Mouse (Mus musculus) neural tube, embryonic 15.5 days (tissue): ENCODE results near the gene Nppa. TPM values are rescaled to one million over a fixed set of nuclear protein-coding genes. Genes with fewer than 3 reads are reported as not detected.

Experiments used
- ATAC-seq: fragments of 200-750 bp; cut with Nextera tagmentation; 2 replicates; pipeline ENCODE4 v1.8.0; 2017; ENCODE audit warnings: mild to moderate bottlenecking, moderate TSS enrichment, moderate library complexity; ENCODE audit not compliant: low FRiP score
- H3K27ac ChIP-seq: fragments of 300-500 bp; sonication (generic); replicated peaks from 2 replicates; pipeline ENCODE4 v1.5.1; 2015; ENCODE audit warnings: mild to moderate bottlenecking, inconsistent platforms
- H3K27me3 ChIP-seq: fragments of 300-500 bp; sonication (generic); replicated peaks from 2 replicates; pipeline ENCODE4 v1.6.1; 2015; ENCODE audit warnings: inconsistent platforms
- H3K36me3 ChIP-seq: fragments of 300-500 bp; sonication (generic); 2 replicates; pipeline ENCODE4 v1.6.1; 2015; ENCODE audit warnings: inconsistent platforms
- H3K4me1 ChIP-seq: fragments of 300-500 bp; sonication (generic); 2 replicates; pipeline ENCODE4 v1.6.1; 2015; ENCODE audit warnings: inconsistent platforms
- H3K4me2 ChIP-seq: fragments of 300-500 bp; sonication (generic); 2 replicates; pipeline ENCODE4 v1.6.1; 2015; ENCODE audit warnings: inconsistent platforms, mild to moderate bottlenecking, moderate library complexity
- H3K4me3 ChIP-seq: fragments of 300-500 bp; sonication (generic); replicated peaks from 2 replicates; pipeline ENCODE4 v1.5.1; 2015; ENCODE audit warnings: mild to moderate bottlenecking, inconsistent platforms
- H3K9ac ChIP-seq: fragments of 300-500 bp; sonication (generic); replicated peaks from 2 replicates; pipeline ENCODE4 v1.6.1; 2015; ENCODE audit warnings: mild to moderate bottlenecking, inconsistent platforms
- H3K9me3 ChIP-seq: fragments of 300-500 bp; sonication (generic); replicated peaks from 2 replicates; pipeline ENCODE4 v1.6.1; 2016; ENCODE audit warnings: inconsistent platforms
- WGBS: fragments of 180-500 bp; shearing (Covaris S2); methylation state at CpG from one replicate; pipeline ENCODE4 v1.1.7; 2015; ENCODE audit warnings: mixed read lengths; 5-methylcytosine and 5-hydroxymethylcytosine counted together
- polyA plus RNA-seq: library from polyadenylated mRNA; unstranded; fragments of >200 nt; fragmentation: Nextera tagmentation; extraction: Ambion mirVana; gene quantifications from 2 replicates; pipeline ENCODE4 v1.2.1, GENCODE M21; 2015

The Nppa gene
- polyA plus RNA-seq: 1.6 and 1.7 TPM in 2 replicates

- peak within 1 kb of the TSS; percentile 19; the same call in 1 of the 2 replicates for H3K27ac ChIP-seq
- 26% methylated on average over 12 of the region's 12 CpGs for WGBS
- peak within 1 kb of the TSS; percentile 13 for H3K4me2 ChIP-seq
- ATAC-seq: peak; percentile 48; the same call in 1 of the 2 replicates
- peaks cover 22% of the 10 kb centered on the region for H3K36me3 ChIP-seq
- H3K9ac ChIP-seq: peak within 1 kb of the TSS; percentile 8; the same call in 1 of the 2 replicates
- peaks cover 27% of the 10 kb centered on the region for H3K4me1 ChIP-seq
- H3K9me3 ChIP-seq: no peaks in the 10 kb centered on the region
- H3K27me3 ChIP-seq: no peaks in the 10 kb centered on the region
- H3K4me3 ChIP-seq: no peak within 1 kb of the TSS
These were observed at the start of gene Nppa for GRCm38 (mm10) chr4:148000202-148000772. Gene Nppa (plus strand): TSS chr4:148000722.

GRCm38 (mm10) chr4:147953590-147953989, 46.9 kb upstream of the Nppa start:
- 6% methylated on average over 4 of the region's 4 CpGs for WGBS
- H3K4me3 ChIP-seq: no peak overlapping the region
- H3K36me3 ChIP-seq: peaks cover 8% of the 10 kb centered on the region
- H3K9me3 ChIP-seq: no peaks in the 10 kb centered on the region
- ATAC-seq: 0 out of 2 replicates have a peak, but pooled peaks have one; percentile 41
- H3K4me1 ChIP-seq: no peaks in the 10 kb centered on the region
- no peaks in the 10 kb centered on the region for H3K27me3 ChIP-seq
- no peak overlapping the region for H3K4me2 ChIP-seq
- H3K9ac ChIP-seq: no peak overlapping the region
- no peak overlapping the region for H3K27ac ChIP-seq

GRCm38 (mm10) chr4:147957141-147957540, 43.4 kb upstream of the Nppa start:
- H3K4me3 ChIP-seq: no peak overlapping the region
- H3K9me3 ChIP-seq: no peaks in the 10 kb centered on the region
- 43% methylated on average over 11 of the region's 11 CpGs for WGBS
- H3K4me2 ChIP-seq: no peak overlapping the region
- ATAC-seq: no peak
- no peaks in the 10 kb centered on the region for H3K36me3 ChIP-seq
- no peak overlapping the region for H3K9ac ChIP-seq
- H3K27ac ChIP-seq: no peak overlapping the region
- H3K4me1 ChIP-seq: no peaks in the 10 kb centered on the region
- H3K27me3 ChIP-seq: no peaks in the 10 kb centered on the region; the same call in 1 of the 2 replicates

- Histone ChIP-seq H3K27ac (no peak overlapping the region), H3K9me3 (no peaks in the 10 kb centered on the region), H3K9ac (no peak overlapping the region), H3K4me1 (no peaks in the 10 kb centered on the region), H3K4me2 (no peak overlapping the region), H3K4me3 (no peak overlapping the region), H3K27me3 (no peaks in the 10 kb centered on the region; the same call in 1 of the 2 replicates), H3K36me3 (no peaks in the 10 kb centered on the region)
- ATAC-seq: peak; percentile 38
- 42% methylated on average over 6 of the region's 6 CpGs for WGBS
These were observed 40.4 kb upstream of the Nppa start for GRCm38 (mm10) chr4:147959881-147960831.

GRCm38 (mm10) chr4:147962781-147963180, 37.7 kb upstream of the Nppa start:
- Histone ChIP-seq H3K4me1 (no peaks in the 10 kb centered on the region), H3K4me3 (no peak overlapping the region), H3K27me3 (no peaks in the 10 kb centered on the region; the same call in 1 of the 2 replicates), H3K9ac (no peak overlapping the region), H3K36me3 (no peaks in the 10 kb centered on the region), H3K4me2 (no peak overlapping the region), H3K9me3 (no peaks in the 10 kb centered on the region), H3K27ac (no peak overlapping the region)
- WGBS: 57% methylated on average over 6 of the region's 6 CpGs
- no peak for ATAC-seq

GRCm38 (mm10) chr4:147963623-147964022, 36.9 kb upstream of the Nppa start:
- Histone ChIP-seq H3K4me2 (no peak overlapping the region), H3K4me3 (no peak overlapping the region), H3K4me1 (no peaks in the 10 kb centered on the region), H3K9ac (no peak overlapping the region), H3K27ac (no peak overlapping the region), H3K27me3 (no peaks in the 10 kb centered on the region; the same call in 1 of the 2 replicates), H3K36me3 (no peaks in the 10 kb centered on the region), H3K9me3 (no peaks in the 10 kb centered on the region)
- 87% methylated on average over 15 of the region's 15 CpGs for WGBS
- ATAC-seq: no peak

- H3K36me3 ChIP-seq: no peaks in the 10 kb centered on the region
- no peak overlapping the region for H3K9ac ChIP-seq
- no peak overlapping the region for H3K4me2 ChIP-seq
- no peak for ATAC-seq
- H3K9me3 ChIP-seq: no peaks in the 10 kb centered on the region
- 87% methylated on average over 7 of the region's 7 CpGs for WGBS
- no peak overlapping the region for H3K27ac ChIP-seq
- no peaks in the 10 kb centered on the region; the same call in 1 of the 2 replicates for H3K27me3 ChIP-seq
- H3K4me1 ChIP-seq: no peaks in the 10 kb centered on the region
- H3K4me3 ChIP-seq: no peak overlapping the region
These were observed 34.8 kb upstream of the Nppa start for GRCm38 (mm10) chr4:147965712-147966111.

- no peak for ATAC-seq
- no peaks in the 10 kb centered on the region for H3K4me1 ChIP-seq
- H3K27me3 ChIP-seq: no peaks in the 10 kb centered on the region
- H3K36me3 ChIP-seq: no peaks in the 10 kb centered on the region
- 86% methylated on average over 2 of the region's 2 CpGs for WGBS
- no peak overlapping the region for H3K4me2 ChIP-seq
- no peak overlapping the region for H3K4me3 ChIP-seq
- no peak overlapping the region for H3K9ac ChIP-seq
- H3K9me3 ChIP-seq: no peaks in the 10 kb centered on the region
- no peak overlapping the region for H3K27ac ChIP-seq
These were observed 31.7 kb upstream of the Nppa start for GRCm38 (mm10) chr4:147968816-147969215.

GRCm38 (mm10) chr4:147969337-147969736, 31.2 kb upstream of the Nppa start:
- 73% methylated on average over 9 of the region's 9 CpGs for WGBS
- H3K27me3 ChIP-seq: no peaks in the 10 kb centered on the region
- H3K4me2 ChIP-seq: no peak overlapping the region
- H3K4me1 ChIP-seq: no peaks in the 10 kb centered on the region
- no peaks in the 10 kb centered on the region for H3K36me3 ChIP-seq
- no peak overlapping the region for H3K9ac ChIP-seq
- ATAC-seq: no peak
- H3K27ac ChIP-seq: no peak overlapping the region
- no peak overlapping the region for H3K4me3 ChIP-seq
- H3K9me3 ChIP-seq: no peaks in the 10 kb centered on the region

- Histone ChIP-seq H3K27ac (no peak overlapping the region), H3K9ac (no peak overlapping the region), H3K4me1 (no peaks in the 10 kb centered on the region), H3K9me3 (no peaks in the 10 kb centered on the region), H3K27me3 (no peaks in the 10 kb centered on the region), H3K36me3 (no peaks in the 10 kb centered on the region), H3K4me3 (no peak overlapping the region), H3K4me2 (no peak overlapping the region)
- ATAC-seq: no peak
- WGBS: 79% methylated on average over 3 of the region's 3 CpGs
These were observed 24.3 kb upstream of the Nppa start for GRCm38 (mm10) chr4:147976237-147976636.

GRCm38 (mm10) chr4:147977726-147978125, 22.8 kb upstream of the Nppa start:
- Histone ChIP-seq H3K27ac (no peak overlapping the region), H3K27me3 (no peaks in the 10 kb centered on the region), H3K36me3 (no peaks in the 10 kb centered on the region), H3K4me2 (no peak overlapping the region), H3K4me1 (no peaks in the 10 kb centered on the region), H3K9me3 (no peaks in the 10 kb centered on the region), H3K4me3 (no peak overlapping the region), H3K9ac (no peak overlapping the region)
- WGBS: 75% methylated on average over 4 of the region's 4 CpGs
- ATAC-seq: no peak

GRCm38 (mm10) chr4:147978391-147978790, 22.1 kb upstream of the Nppa start:
- H3K4me3 ChIP-seq: no peak overlapping the region
- 94% methylated on average over 6 of the region's 6 CpGs for WGBS
- no peak overlapping the region for H3K4me2 ChIP-seq
- no peaks in the 10 kb centered on the region for H3K9me3 ChIP-seq
- H3K27me3 ChIP-seq: no peaks in the 10 kb centered on the region
- H3K27ac ChIP-seq: no peak overlapping the region
- no peak for ATAC-seq
- H3K9ac ChIP-seq: no peak overlapping the region
- H3K36me3 ChIP-seq: no peaks in the 10 kb centered on the region
- no peaks in the 10 kb centered on the region for H3K4me1 ChIP-seq
